Mouse (Mus musculus) bone marrow, adult 2 months (tissue): ENCODE measurements around the gene Tent5b.

Experiments used
- CTCF ChIP-seq: fragments of 200-500 bp; IDR thresholded peaks from 2 replicates; pipeline ENCODE4 v1.5.1; 2011; ENCODE audit warnings: low read length, control low read depth; ENCODE audit not compliant: control insufficient read depth, insufficient read depth
- POLR2A ChIP-seq: fragments of 200-500 bp; IDR thresholded peaks from 2 replicates; pipeline ENCODE4 v1.6.1; 2011; ENCODE audit warnings: low read depth, mild to moderate bottlenecking, control low read depth, low read length, borderline replicate concordance; ENCODE audit not compliant: control insufficient read depth

GRCm38 (mm10) chr4:133431508-133431907, 48.4 kb upstream of the Tent5b start:
- TF ChIP-seq CTCF (no peak), POLR2A (no peak)
